Mouse (Mus musculus) ES-Bruce4 (cell line): ENCODE results near the gene Sult5a1.

Experiments
- CTCF ChIP-seq: IDR thresholded peaks from one replicate; pipeline ENCODE4 v1.8.1; 2011; ENCODE audit warnings: low read depth, low read length
- EP300 ChIP-seq: IDR thresholded peaks from 2 replicates; pipeline ENCODE4 v1.6.1; 2011; ENCODE audit warnings: low read depth, low read length; ENCODE audit not compliant: insufficient read depth

- TF ChIP-seq CTCF (no peak), EP300 (no peak)
These were observed 23.3 kb upstream of the Sult5a1 start for GRCm38 (mm10) chr8:123181391-123181790.
